Mouse (Mus musculus): ENCODE results near the gene Ccdc154. TPM values are rescaled to one million over a fixed set of nuclear protein-coding genes. Genes with fewer than 3 reads are reported as not detected.

Gene Ccdc154
- polyA plus RNA-seq, 1 experiment from 2014 or later: not detected

Other genes starting within 250 kb of the Ccdc154 start
- gene Mapk8ip3, start 225.5 kb upstream of the Ccdc154 start, polyA plus RNA-seq (2016; fragmentation: Nextera tagmentation; extraction: Ambion mirVana): 51.4 and 61.7 TPM in 2 replicates
- gene Jpt2, start 201.8 kb upstream of the Ccdc154 start, polyA plus RNA-seq (2016; fragmentation: Nextera tagmentation; extraction: Ambion mirVana): 358 and 426 TPM in 2 replicates
- gene Cramp1l, start 146.7 kb upstream of the Ccdc154 start, polyA plus RNA-seq (2016; fragmentation: Nextera tagmentation; extraction: Ambion mirVana): 7.9 and 9.1 TPM in 2 replicates
- 25.1 and 31.7 TPM in 2 replicates for gene Ift140, start 146.4 kb upstream of the Ccdc154 start, polyA plus RNA-seq (2016; fragmentation: Nextera tagmentation; extraction: Ambion mirVana)
- 13.0 and 13.7 TPM in 2 replicates for gene Tmem204, start 78.9 kb upstream of the Ccdc154 start, polyA plus RNA-seq (2016; fragmentation: Nextera tagmentation; extraction: Ambion mirVana)
- gene Telo2, start 46.5 kb upstream of the Ccdc154 start, polyA plus RNA-seq (2016; fragmentation: Nextera tagmentation; extraction: Ambion mirVana): 49.9 and 52.3 TPM in 2 replicates
- gene Ptx4, start 41.7 kb upstream of the Ccdc154 start, polyA plus RNA-seq (2016; fragmentation: Nextera tagmentation; extraction: Ambion mirVana): not detected in 2 replicates
- 23.5 and 24.7 TPM in 2 replicates for gene Clcn7, start 29.1 kb upstream of the Ccdc154 start, polyA plus RNA-seq (2016; fragmentation: Nextera tagmentation; extraction: Ambion mirVana)
- not detected in 2 replicates for gene Gm38655, start 13.0 kb downstream of the Ccdc154 start, polyA plus RNA-seq (2016; fragmentation: Nextera tagmentation; extraction: Ambion mirVana)
- gene BC003965, start 22.1 kb downstream of the Ccdc154 start, polyA plus RNA-seq (2016; fragmentation: Nextera tagmentation; extraction: Ambion mirVana): 35.6 and 36.3 TPM in 2 replicates
- 8.5 and 8.6 TPM in 2 replicates for gene Unkl, start 25.9 kb downstream of the Ccdc154 start, polyA plus RNA-seq (2016; fragmentation: Nextera tagmentation; extraction: Ambion mirVana)
- 63.3 and 73.2 TPM in 2 replicates for gene Gnptg, start 77.7 kb downstream of the Ccdc154 start, polyA plus RNA-seq (2016; fragmentation: Nextera tagmentation; extraction: Ambion mirVana)
- gene Tsr3, start 77.7 kb downstream of the Ccdc154 start, polyA plus RNA-seq (2016; fragmentation: Nextera tagmentation; extraction: Ambion mirVana): 76.9 and 86.4 TPM in 2 replicates
- 2.3 and 3.5 TPM in 2 replicates for gene Baiap3, start 93.9 kb downstream of the Ccdc154 start, polyA plus RNA-seq (2016; fragmentation: Nextera tagmentation; extraction: Ambion mirVana)
- 862 and 894 TPM in 2 replicates for gene Ube2i, start 112.2 kb downstream of the Ccdc154 start, polyA plus RNA-seq (2016; fragmentation: Nextera tagmentation; extraction: Ambion mirVana)
- not detected in 2 replicates for gene Prss34, start 135.9 kb downstream of the Ccdc154 start, polyA plus RNA-seq (2016; fragmentation: Nextera tagmentation; extraction: Ambion mirVana)
- not detected in 2 replicates for gene Prss28, start 146.2 kb downstream of the Ccdc154 start, polyA plus RNA-seq (2016; fragmentation: Nextera tagmentation; extraction: Ambion mirVana)
- gene Prss29, start 156.2 kb downstream of the Ccdc154 start, polyA plus RNA-seq (2016; fragmentation: Nextera tagmentation; extraction: Ambion mirVana): not detected in 2 replicates
- not detected in 2 replicates for gene Tpsab1, start 183.1 kb downstream of the Ccdc154 start, polyA plus RNA-seq (2016; fragmentation: Nextera tagmentation; extraction: Ambion mirVana)
- gene Tpsb2, start 203.8 kb downstream of the Ccdc154 start, polyA plus RNA-seq (2016; fragmentation: Nextera tagmentation; extraction: Ambion mirVana): not detected in 2 replicates
- gene Tpsg1, start 206.8 kb downstream of the Ccdc154 start, polyA plus RNA-seq (2016; fragmentation: Nextera tagmentation; extraction: Ambion mirVana): 0.50 TPM in 1 of 2 replicates, not detected in the other

Measured in hindbrain, embryonic 10.5 days (tissue).